Comparison of ENCODE assay signal across 7 mouse cellular contexts in the genomic region with DNA sequence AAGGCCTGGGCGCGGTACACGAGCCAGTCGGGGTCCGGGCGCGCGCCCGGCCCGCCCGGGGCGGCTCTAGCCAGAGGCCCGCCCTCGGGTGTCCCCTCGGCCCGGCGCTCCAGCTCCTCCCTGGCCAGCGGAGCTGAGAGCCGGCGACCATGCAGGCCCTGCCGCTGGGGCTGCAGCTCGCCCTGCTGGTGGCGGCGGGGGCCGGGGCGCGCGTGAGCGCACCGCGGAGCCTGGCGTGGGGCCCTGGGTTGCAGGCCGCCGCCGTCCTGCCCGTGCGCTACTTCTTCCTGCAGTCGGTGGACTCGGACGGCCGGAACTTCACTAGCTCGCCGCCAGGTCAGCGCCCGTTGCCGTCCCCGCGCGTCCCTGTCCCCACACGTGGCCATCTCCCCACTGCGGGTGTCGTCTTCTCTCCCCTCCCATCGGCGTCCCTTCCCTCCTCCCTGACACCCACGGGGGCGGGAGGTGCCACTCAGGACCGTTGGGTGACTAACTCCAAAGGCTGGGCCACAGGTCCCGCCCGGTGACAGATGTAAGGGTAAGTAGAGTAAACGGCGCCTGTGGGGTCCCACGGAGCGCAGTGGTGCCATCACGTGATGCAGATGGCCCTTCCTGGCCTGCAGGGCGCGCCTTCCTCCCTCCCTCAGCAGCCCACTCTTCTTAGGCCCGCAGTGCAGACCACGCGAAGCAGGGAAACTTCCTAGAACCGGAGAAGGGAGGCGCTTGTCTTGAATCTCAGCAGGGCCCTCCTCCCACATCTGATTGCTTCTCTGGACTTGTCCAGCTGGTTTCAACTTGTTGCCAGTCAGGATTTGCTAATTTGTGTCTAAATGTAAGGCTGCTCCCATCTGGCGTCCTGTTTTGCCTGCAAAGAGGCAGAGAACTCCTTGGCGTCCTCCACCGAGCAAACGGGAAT. TPM values are rescaled to one million over a fixed set of nuclear protein-coding genes. Genes with fewer than 3 reads are reported as not detected.
A peak's percentile ranks its signal among the peaks of the same experiment; 100 is the strongest.
DNase-seq lines count a peak whose midpoint lies in the region; ATAC-seq lines count a peak whose summit lies in the region.

A gene (plus strand): TSS at position 75 of the 916 bp plus-strand sequence.

- DNase-seq in adrenal gland, adult 18-20 months (ENCODE audit: low spot score in 2 of 2): peak; percentile 63 to 78
- DNase-seq in embryo, embryonic 10 days (ENCODE audit: low spot score): peak; percentile 90
- DNase-seq in gastrocnemius, postnatal 25 days: peak; percentile 75
- peak; percentile 87 to 89 for DNase-seq in left cerebral cortex, postnatal 10 days (ENCODE audit: extremely low spot score in 1 of 2, low spot score in 2 of 2)
- DNase-seq in right cerebral cortex, postnatal 10 days (ENCODE audit: low spot score in 2 of 2): peak; percentile 86 to 95

- ATAC-seq in inflammation-experienced regulatory T-cells, adult 6 months: peak; percentile 53
- ATAC-seq in megakaryocyte progenitor cell, adult 5-6 weeks (replicated peaks; ENCODE audit: poor library complexity): peak; percentile 78

- intact Hi-C loops in left cerebral cortex, postnatal 10 days (cut with DNase I): no loop called here

RNA-seq across cellular contexts. Expression of the gene that starts here (rescaled TPM):
- 1 to 10 TPM; 7.9 to 9.3 TPM for total RNA-seq in adrenal gland, adult 18-20 months (2021)
- 1 to 10 TPM; 5.4 to 5.7 TPM for total RNA-seq in gastrocnemius, postnatal 25 days (2021)
- polyA plus RNA-seq in inflammation-experienced regulatory T-cells, adult 6 months (2017; shearing (Covaris generic)): 1 to 10 TPM; 1.6 to 2.2 (median 2.1) TPM
- 1 to 10 TPM; 8.7 to 9.9 TPM for total RNA-seq in left cerebral cortex, postnatal 10 days (2021)
- 6.9 and 8.1 TPM in 2 replicates for total RNA-seq in megakaryocyte progenitor cell, adult 5-6 weeks (2015)
- 10.5 and 12.4 TPM in 2 replicates for total RNA-seq in megakaryocyte progenitor cell, adult 5-6 weeks (2017)

Comparison
In these comparisons a context has a peak if more than half of its experiments do, and no peak if none do; other contexts are left out.
1. Peak in every context shown above with its lines: DNase-seq and ATAC-seq.